Mouse (Mus musculus) liver, embryonic 14.5 days (tissue): Measurements from ENCODE around the gene Megf6.

Experiments
- CTCF ChIP-seq: IDR thresholded peaks from 2 replicates; pipeline ENCODE4 v1.5.1; 2016; ENCODE audit warnings: antibody characterized with exemption, low read depth, control low read depth
- EP300 ChIP-seq: IDR thresholded peaks from 2 replicates; pipeline ENCODE4 v1.6.1; 2016; ENCODE audit warnings: antibody characterized with exemption, low read depth

GRCm38 (mm10) chr4:154279481-154279880 is 109.0 kb downstream of the Megf6 start:
- TF ChIP-seq CTCF: no peak
- no peak for TF ChIP-seq EP300
